Mouse (Mus musculus): Measurements from ENCODE around the gene Slc9a9.

The Slc9a9 gene

DNA sequence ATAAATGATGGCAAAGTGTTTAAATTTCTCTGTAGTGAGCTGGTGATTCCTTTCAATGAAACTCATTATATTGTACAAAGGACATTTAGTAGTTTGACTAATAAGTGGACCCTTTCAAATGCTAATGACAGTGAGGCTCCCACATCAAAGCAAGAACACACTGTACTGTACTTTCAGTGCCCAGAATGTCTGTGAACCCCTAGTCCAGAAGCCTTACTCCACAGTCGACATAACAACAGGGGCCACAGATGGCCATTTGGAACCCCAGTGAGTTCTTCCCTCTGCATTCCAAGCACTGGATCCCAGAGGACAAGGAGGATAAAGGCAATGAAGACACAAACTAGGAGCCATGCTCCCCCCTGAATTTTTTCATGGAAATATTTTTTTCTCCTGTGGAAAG lies 299.4 kb downstream of the Slc9a9 start:
- peak; percentile 26 for DNase-seq

DNA sequence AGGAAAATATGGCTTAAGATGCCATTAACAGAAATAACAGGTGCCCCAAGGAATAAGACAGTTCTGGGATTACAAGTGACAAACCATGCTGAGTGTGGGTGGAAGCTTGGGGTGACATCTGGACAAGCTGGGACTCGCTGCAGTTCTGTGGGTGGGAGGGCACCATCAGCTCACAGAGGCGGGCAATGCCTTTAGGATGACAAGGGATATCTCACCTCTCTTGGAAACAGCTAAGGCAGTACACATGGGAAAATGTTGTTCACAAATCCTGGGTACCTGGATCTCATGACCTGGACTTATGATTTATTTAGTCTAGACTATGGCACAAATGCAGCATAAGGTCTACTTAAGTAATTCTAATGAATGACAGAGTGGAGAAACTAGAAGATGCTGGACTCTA lies 302.3 kb downstream of the Slc9a9 start:
- DNase-seq = no peak

GRCm38 (mm10) chr9:94972693-94973092 lies 303.0 kb downstream of the Slc9a9 start:
- DNase-seq = no peak

GRCm38 (mm10) chr9:94976191-94976590 lies 306.5 kb downstream of the Slc9a9 start:
- no peak for DNase-seq

- no peak for DNase-seq
These were observed 323.9 kb downstream of the Slc9a9 start for GRCm38 (mm10) chr9:94993575-94993974.

GRCm38 (mm10) chr9:95020136-95020706 lies 350.5 kb downstream of the Slc9a9 start:
- DNase-seq = no peak

- no peak for DNase-seq
These were observed 364.6 kb downstream of the Slc9a9 start for GRCm38 (mm10) chr9:95034140-95034970.

DNA sequence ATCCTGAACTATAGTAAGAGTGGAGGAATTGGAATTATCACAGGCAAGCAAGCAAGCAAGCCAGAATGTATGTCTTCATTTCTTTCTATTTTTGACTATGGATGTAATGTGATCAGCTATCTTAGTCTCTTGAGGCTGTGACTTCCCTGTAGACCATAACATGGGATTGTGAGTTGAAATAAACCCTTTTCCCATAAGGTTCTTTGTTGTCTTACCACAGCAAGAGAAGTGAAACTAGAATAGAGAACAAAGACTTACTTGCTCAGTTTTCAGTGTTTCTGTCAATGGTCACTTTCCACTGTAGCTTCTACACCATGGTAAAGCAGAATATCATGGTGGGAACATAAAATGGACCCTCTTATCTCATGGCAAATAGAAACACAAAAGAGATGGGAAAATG lies 366.5 kb downstream of the Slc9a9 start:
- DNase-seq = no peak

GRCm38 (mm10) chr9:95042420-95042819 lies 372.7 kb downstream of the Slc9a9 start:
- DNase-seq = no peak

GRCm38 (mm10) chr9:95052160-95052559 lies 382.5 kb downstream of the Slc9a9 start:
- DNase-seq = no peak

GRCm38 (mm10) chr9:95053183-95053582 lies 383.5 kb downstream of the Slc9a9 start:
- no peak for DNase-seq

DNA sequence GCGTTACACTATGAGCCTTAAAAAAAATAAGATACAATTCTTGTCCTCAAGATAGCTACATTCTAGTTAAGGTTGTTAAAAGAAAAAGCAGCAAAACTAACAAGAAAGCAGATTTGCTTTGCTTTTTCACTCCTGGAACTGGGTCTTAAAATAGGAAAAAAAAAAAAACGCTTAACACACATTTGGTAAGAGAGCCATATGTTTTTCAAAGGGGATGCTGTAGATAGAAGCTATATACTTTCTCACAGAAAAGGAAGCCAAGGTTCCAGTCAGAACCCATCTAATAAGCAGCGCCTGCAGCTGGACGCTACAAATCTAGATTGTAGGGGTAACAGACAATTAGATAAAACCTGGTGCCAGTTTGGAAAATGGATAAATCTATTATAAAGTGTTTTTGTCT lies 386.1 kb downstream of the Slc9a9 start:
- DNase-seq = no peak

DNA sequence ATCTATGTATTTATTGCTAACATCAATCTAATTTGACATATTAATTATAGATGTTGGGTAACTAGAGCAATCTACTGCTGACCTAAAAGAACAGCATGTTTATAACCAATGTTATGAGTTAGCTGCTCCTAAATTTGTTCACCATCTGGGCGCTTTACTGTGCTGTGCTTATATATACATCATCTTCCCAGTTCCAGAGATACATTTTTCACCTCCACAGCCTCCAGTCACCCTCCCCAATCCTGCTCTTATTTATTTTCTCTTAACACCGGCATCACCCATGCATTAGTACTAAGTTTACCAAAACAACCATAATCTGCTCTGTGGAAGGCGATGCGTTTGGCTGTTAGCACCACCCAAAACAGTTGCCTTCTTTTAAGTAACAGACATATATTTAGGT lies 391.0 kb downstream of the Slc9a9 start:
- no peak for DNase-seq

DNA sequence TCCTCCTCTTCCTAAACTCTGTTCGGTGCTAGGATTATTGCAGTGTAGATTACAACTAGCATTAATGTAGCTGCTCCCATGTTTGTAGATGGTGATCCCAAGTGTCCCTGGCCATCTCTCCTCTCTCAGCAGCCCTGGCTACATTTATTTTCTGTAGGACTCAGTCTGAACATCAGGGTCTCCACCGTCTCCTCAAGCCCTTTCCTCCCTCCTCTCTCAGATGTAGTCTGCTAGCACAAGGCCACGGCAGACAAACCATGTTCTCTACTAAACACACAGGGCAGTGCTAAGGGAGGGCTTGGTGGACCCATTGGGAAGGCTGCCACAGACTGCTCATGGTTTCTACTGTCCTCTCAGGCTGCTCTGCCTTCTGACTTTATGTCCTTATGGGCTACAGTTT lies 397.3 kb downstream of the Slc9a9 start:
- DNase-seq = no peak

DNA sequence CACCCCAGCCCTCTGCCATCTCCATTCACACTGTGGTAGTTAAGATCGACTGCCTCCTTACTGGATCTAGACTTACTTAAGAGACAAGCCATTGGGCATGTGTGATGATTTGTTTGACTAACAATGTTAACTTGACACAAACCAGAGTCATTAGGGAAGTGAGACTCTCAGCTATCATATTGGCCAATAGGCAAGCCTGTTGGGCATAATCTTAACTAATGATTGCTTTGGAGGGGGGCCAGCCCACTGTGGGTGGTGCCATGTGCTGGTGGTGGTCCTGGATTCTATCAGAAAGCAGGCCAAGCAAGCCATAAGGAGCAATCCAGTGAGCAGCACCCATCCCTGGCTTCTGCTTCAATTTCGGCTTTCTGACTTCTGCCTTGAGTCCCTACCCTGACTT lies 398.8 kb downstream of the Slc9a9 start:
- DNase-seq = no peak

DNA sequence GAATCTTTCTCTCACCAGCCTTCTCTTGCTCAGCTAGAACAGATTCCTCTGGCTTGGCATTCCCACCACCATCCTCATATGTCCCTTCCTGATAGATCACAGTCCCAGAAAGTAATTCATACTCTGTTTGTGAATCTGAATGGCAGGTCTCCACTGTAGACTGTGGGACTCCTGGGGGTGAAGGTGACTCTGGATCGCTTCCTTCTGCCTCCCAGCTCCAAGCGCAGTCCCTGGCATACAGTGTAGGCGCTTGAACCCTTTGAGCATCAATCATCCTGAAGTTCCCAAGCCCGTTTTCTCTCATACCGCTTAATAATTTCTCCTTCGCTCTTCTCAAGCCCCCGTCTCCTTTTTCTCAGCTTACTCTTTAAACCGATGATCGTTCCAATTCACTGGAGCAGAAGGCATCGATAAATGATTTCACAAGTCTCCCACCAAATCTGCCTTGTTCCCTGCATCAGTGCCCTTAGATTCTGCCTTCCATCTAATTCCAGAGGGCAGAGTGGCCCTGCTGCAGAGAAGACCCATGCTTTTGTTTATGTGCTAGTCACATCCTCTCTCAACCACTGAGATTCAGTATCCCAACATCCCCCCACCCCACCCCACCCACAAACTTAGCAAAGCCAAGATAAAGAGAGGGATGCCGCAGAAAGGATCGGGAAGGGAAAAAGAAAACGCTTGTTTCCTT lies 401.3 kb downstream of the Slc9a9 start:
- DNase-seq = no peak

- no peak for DNase-seq
These were observed 402.8 kb downstream of the Slc9a9 start for GRCm38 (mm10) chr9:95072450-95072955.

- no peak for DNase-seq
These were observed 404.0 kb downstream of the Slc9a9 start for GRCm38 (mm10) chr9:95073691-95074090.

- DNase-seq = no peak
These were observed 406.1 kb downstream of the Slc9a9 start for GRCm38 (mm10) chr9:95075856-95076255.

DNA sequence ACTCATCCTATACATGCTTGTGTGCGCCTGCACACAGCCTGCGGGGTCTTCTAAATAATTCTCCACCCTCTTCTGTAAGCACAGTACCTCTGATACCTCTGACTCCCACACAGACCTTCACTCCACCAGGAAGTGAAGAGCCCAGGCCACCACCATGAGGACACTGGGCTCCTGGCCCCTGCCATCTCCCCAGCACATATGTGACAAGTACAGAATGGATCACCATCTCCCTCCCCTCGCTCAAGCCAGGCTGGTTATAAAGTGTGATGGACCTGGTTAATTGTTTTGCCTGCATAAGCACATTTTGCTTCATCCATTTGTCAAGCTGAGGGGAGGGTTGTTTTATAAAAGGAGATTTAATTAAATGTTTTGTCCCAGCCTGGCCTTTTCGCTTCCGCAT lies 408.2 kb downstream of the Slc9a9 start:
- no peak for DNase-seq

GRCm38 (mm10) chr9:95078626-95079025 lies 408.9 kb downstream of the Slc9a9 start:
- no peak for DNase-seq

DNA sequence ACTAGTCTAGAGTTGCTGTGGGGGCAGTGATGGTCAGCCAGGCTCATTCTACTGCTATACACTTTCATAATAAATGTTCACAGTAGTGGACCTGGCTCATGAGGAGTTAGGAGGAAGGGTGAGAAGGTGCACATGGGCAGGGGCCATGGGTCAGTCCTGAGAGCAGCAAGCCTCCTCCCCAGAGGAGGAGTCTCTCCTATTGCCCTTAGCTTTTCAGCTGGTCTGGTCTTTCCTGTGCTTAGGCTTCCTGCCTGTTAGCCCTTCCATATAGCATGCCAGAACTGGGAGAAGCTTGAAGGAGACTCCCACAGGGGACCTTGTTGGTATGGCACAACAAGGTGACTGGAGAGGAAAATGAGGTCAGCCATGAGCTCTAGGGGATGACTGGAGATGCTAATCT lies 410.2 kb downstream of the Slc9a9 start:
- no peak for DNase-seq

DNA sequence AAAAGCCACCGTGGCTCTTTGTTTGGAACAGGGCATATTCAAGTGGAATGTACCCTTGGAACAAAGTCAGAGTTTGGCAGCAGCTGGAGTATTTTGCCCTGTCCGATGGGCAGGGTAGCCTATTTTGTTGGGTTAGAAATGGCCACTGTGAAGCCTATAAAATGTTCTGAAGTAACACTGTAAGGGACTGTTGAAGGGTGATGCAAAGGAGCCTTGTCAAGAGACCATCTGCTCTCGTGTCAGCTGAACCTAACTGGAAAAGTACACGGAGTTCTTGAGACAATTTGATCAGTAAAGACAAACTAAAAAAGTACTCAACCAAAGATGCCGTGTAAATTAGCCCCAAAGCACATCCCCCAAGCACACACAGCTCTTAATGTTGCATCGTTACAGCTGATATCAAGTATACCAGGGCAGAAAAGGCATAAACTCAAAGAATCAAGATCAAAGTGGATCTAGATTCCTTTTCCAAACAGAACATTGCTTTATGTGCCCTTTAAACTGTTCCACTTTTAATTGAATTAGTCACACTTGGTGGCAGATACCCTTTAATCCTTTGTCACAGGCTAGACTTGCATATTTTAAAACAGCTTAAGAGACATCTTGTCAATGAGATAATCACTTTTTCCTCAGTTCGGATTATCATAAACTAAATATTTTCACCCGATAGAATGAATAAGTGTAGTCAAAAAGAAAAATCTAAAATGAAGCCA lies 416.6 kb downstream of the Slc9a9 start:
- no peak for DNase-seq
